Mouse (Mus musculus): Measurements from ENCODE around the gene Cep19. TPM values are rescaled to one million over a fixed set of nuclear protein-coding genes. Genes with fewer than 3 reads are reported as not detected.

Gene Cep19
- total and polyA plus RNA-seq, 3 experiments, result 7.1 to 8.7 TPM; not detected in 1

- TF ChIP-seq CTCF (IDR thresholded peaks at IDR 0.05 in 2 of 3, conservative IDR thresholded peaks at IDR 0.05 in 1 of 3; ENCODE audit: control insufficient read depth in 1 of 3, insufficient read depth in 1 of 3, low read depth in 2 of 3, low read length in 3 of 3, poor library complexity in 1 of 3, severe bottlenecking in 1 of 3) (no peak), GATA1 (IDR thresholded peaks at IDR 0.05; ENCODE audit: low read depth, low read length) (no peak), CHD1 (IDR thresholded peaks at IDR 0.05; ENCODE audit: low read depth, low read length) (no peak), MAX (IDR thresholded peaks at IDR 0.05; ENCODE audit: low read length) (0 out of 2 replicates have a peak, but pooled peaks have one; percentile 40), TAL1 (IDR thresholded peaks at IDR 0.05; ENCODE audit: low read length) (no peak), MYC (IDR thresholded peaks at IDR 0.05; ENCODE audit: low read depth, low read length) (peak; percentile 35; the same call in 1 of the 2 replicates), EP300 (IDR thresholded peaks at IDR 0.05; ENCODE audit: low read depth in 1 of 2, low read length in 2 of 2) (no peak), POLR2AphosphoS2 (IDR thresholded peaks at IDR 0.05; ENCODE audit: low read length) (peak; percentile 80), MAZ (IDR thresholded peaks at IDR 0.05; ENCODE audit: low read depth, low read length) (peak; percentile 76; the same call in 1 of the 2 replicates), BHLHE40 (IDR thresholded peaks at IDR 0.05; ENCODE audit: borderline replicate concordance, low read depth, low read length) (no peak), ZC3H11A (IDR thresholded peaks at IDR 0.05; ENCODE audit: low read depth, low read length) (no peak), ELF1 (IDR thresholded peaks at IDR 0.05; ENCODE audit: low read depth, low read length) (peak; percentile 51; the same call in 1 of the 2 replicates), KAT2A (conservative IDR thresholded peaks at IDR 0.05; ENCODE audit: low read depth, low read length) (no peak; the same call in 1 of the 2 replicates), SIN3A (IDR thresholded peaks at IDR 0.05; ENCODE audit: low read length) (no peak; the same call in 1 of the 2 replicates), USF2 (IDR thresholded peaks at IDR 0.05; ENCODE audit: borderline replicate concordance in 1 of 2, insufficient read depth in 1 of 2, low read depth in 1 of 2, low read length in 2 of 2) (no peak), POLR2A (IDR thresholded peaks at IDR 0.05; ENCODE audit: control insufficient read depth in 1 of 2, insufficient read depth in 1 of 2, low read depth in 1 of 2, low read length in 2 of 2, poor library complexity in 1 of 2) (peak; percentile 82 to 86; a peak in 3 of 4 replicates), POLR2AphosphoS5 (IDR thresholded peaks at IDR 0.05; ENCODE audit: borderline replicate concordance, low read depth, low read length) (no peak), RCOR1 (IDR thresholded peaks at IDR 0.05; ENCODE audit: low read depth, low read length) (no peak), CHD2 (IDR thresholded peaks at IDR 0.05; ENCODE audit: low read length) (no peak), JUND (IDR thresholded peaks at IDR 0.05; ENCODE audit: low read depth, low read length) (no peak), MXI1 (IDR thresholded peaks at IDR 0.05; ENCODE audit: low read depth, low read length) (peak; percentile 56; the same call in 1 of the 2 replicates), ZKSCAN1 (IDR thresholded peaks at IDR 0.05; ENCODE audit: low read depth, low read length) (no peak), HCFC1 (IDR thresholded peaks at IDR 0.05; ENCODE audit: low read depth, low read length) (peak; percentile 89), TCF12 (IDR thresholded peaks at IDR 0.05; ENCODE audit: low read depth, low read length) (peak; percentile 48; the same call in 1 of the 2 replicates)
These were observed 20.5 kb upstream of the Cep19 start, which contains the start of gene Pak2 (continued) for GRCm38 (mm10) chr16:32078991-32079511.
